Mouse (Mus musculus) embryo, embryonic 11.5 days (tissue): Measurements from ENCODE around the gene Magel2.

Experiments
- DNase-seq: peaks from one replicate; pipeline ENCODE4 v3.0.0-alpha.2; 2012; ENCODE audit warnings: low read depth, low spot score

Magel2 gene

GRCm38 (mm10) chr7:62376510-62377304, at the start of gene Magel2:
Magel2 (plus strand) TSS chr7:62377010.
- DNase-seq = peak; percentile 52

GRCm38 (mm10) chr7:62345411-62345810, 31.4 kb upstream of the Magel2 start:
- no peak for DNase-seq

DNA sequence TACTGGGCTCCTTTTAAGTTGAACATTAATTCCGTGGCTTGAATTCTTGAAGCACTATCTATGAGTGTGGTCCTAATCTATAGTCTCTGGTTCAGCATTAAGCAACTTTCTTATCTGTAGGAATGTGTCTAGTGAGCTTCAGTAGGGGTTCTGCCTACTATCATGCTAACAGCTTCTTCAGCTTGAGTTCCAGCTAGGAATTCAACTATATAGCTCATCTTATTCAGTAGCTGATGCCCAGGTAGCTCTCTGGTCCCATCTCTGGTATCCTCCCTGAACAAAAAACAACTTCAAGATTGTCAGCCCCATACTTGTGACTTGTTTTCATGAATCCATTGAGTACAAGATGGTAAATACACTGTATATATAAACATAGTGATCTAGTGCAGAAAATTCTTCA, 30.5 kb upstream of the Magel2 start, which contains the start of gene Ndn:
Gene Ndn (plus strand): TSS at position 301 of the 400 bp plus-strand sequence.
- no peak for DNase-seq

GRCm38 (mm10) chr7:62348106-62348803, 28.6 kb upstream of the Magel2 start:
- peak; percentile 70 for DNase-seq

GRCm38 (mm10) chr7:62348804-62349190, 28.0 kb upstream of the Magel2 start:
- no peak for DNase-seq

- no peak for DNase-seq
These were observed 25.5 kb upstream of the Magel2 start for GRCm38 (mm10) chr7:62351266-62351665.

- DNase-seq = no peak
These were observed 11.7 kb upstream of the Magel2 start for GRCm38 (mm10) chr7:62365039-62365636.

DNA sequence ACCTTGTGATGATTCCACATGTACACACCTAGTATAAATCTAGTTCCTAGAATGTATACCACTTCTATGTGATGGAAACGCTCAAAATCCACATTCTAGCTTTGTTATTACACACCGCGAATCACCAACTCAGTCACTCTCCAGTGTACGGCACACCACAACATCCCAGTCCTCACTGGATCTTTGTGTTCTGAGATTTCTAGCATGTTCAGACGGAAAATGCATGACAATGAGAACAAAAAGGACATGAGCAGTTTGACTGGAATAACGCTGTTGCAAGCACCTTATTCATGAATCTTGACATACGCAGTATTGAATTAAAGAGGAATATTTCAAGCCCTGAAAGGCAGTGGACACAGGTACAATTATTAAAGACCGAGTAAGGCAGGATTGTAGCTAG, 10.1 kb upstream of the Magel2 start:
- DNase-seq = no peak

DNA sequence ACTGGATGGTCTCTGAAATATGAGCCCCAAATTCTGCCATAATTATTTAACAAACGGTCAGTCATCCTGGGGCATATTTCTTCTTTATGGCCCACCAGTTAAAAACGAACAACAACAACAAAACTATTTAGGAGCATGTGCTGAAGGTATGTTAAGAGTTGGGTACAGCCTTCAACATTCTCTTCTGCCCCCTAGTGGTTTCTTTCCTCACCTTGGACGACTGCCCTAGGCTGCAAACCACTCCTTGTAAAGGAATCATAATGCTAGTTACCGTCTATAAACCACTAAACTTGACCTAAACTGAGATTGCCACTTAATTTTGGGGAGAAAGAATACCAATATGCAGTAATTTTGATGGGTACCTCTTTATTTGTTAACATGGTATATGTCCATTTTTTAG, 1.2 kb upstream of the Magel2 start:
- no peak for DNase-seq

- no peak for DNase-seq
These were observed 503 bp downstream of the Magel2 start for GRCm38 (mm10) chr7:62377313-62377712.

DNA sequence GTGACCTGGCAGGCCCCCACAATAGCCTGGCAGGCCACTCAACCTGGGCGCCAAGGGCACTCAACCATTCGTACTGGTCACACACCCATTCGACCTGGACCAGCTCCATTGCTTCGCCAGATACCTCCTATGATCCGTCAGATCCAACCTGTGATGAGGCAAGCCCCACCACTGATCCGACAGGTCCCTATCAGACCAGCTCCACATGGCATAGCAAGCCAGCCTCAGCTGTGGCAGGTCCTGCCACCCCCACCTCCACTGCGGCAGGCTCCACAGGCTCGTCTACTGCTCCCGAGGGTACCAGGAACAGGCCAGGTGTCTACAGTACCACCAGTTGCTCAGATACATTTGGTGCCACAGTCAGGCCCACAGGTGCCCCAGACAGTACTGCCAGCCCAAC, 1.7 kb downstream of the Magel2 start:
- DNase-seq = no peak

- DNase-seq = no peak
These were observed 5.6 kb downstream of the Magel2 start for GRCm38 (mm10) chr7:62382391-62382790.

DNA sequence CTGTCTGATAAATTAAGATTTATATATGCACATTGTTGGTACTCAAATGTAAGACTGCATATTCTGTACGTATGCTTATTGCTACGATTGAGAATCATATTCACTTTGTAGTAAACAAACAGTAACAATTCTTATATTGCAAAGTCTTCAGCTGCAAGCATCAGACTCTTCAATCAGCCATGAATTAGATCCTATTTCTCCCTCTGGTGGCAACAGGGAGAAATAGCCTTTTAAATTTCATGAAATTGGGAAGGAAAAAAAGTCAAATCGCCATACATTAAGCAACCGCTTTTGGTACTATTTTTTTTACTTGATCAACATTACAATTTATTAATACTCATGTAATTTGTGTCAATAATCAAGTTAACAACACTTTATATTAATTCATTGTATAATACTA, 11.5 kb downstream of the Magel2 start:
- no peak for DNase-seq

- DNase-seq = no peak
These were observed 15.4 kb downstream of the Magel2 start for GRCm38 (mm10) chr7:62392202-62392601.

DNA sequence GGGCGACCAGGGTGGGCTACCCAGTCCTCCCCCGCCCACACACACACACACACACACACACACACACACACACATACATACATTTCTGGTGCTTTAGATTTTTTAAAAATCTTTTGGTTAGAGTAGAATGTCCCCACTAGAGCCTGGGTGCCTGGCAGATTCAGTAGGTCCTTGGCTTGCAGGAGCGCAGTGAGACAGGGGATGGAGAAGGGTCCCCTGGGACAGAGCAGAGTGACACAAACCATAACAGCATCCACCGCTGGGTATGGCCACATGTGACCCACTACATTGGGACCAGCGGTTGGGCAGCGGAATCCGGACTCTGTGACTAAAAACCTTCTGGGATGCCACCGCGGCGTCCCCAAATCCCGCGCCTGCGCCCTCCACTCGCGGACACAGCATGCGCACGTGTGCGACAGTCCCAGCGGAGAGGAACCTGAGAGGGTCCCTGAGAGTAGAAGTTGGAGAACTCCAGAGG, 29.8 kb downstream of the Magel2 start:
- no peak for DNase-seq

GRCm38 (mm10) chr7:62407803-62408202, 31.0 kb downstream of the Magel2 start:
- DNase-seq = no peak

GRCm38 (mm10) chr7:62415222-62415621, 38.4 kb downstream of the Magel2 start:
- DNase-seq = no peak

- DNase-seq = no peak
These were observed 39.4 kb downstream of the Magel2 start for GRCm38 (mm10) chr7:62416173-62416572.

- DNase-seq = no peak
These were observed 41.5 kb downstream of the Magel2 start for GRCm38 (mm10) chr7:62418346-62418745.

- no peak for DNase-seq
These were observed 42.3 kb downstream of the Magel2 start for GRCm38 (mm10) chr7:62419105-62419492.

GRCm38 (mm10) chr7:62419493-62420360, 42.9 kb downstream of the Magel2 start, which contains the start of gene Mkrn3:
Mkrn3 (minus strand) TSS chr7:62420139.
- DNase-seq = peak; percentile 74
